Mouse (Mus musculus): ENCODE results near the gene 4930404H24Rik. TPM values are rescaled to one million over a fixed set of nuclear protein-coding genes. Genes with fewer than 3 reads are reported as not detected.

Gene 4930404H24Rik
- total and polyA plus RNA-seq, 2 experiments from 2014 or later: not detected

- 79% methylated on average over 14 of the region's 14 CpGs for WGBS
- Histone ChIP-seq H3K36me3 (ENCODE audit: insufficient read depth, low read length) (no peaks in the 10 kb centered on the region), H3K9me3 (ENCODE audit: low read length) (no peaks in the 10 kb centered on the region), H3K4me2 (ENCODE audit: low read depth, low read length, poor library complexity, severe bottlenecking) (no peak overlapping the region), H3K4me1 (ENCODE audit: insufficient read depth, low read length) (peaks cover 2% of the 10 kb centered on the region; the same call in 1 of the 2 replicates), H3K27me3 (ENCODE audit: insufficient read depth, low read length) (no peaks in the 10 kb centered on the region), H3K9ac (replicated peaks; ENCODE audit: low read length, poor library complexity, severe bottlenecking) (no peak overlapping the region), H3K27ac (ENCODE audit: low read depth, low read length) (no peak overlapping the region), H3K4me3 (ENCODE audit: low read depth, low read length) (no peak overlapping the region)
- no peak for TF ChIP-seq CTCF (IDR thresholded peaks at IDR 0.05)
- ATAC-seq (ENCODE audit: low FRiP score) (no peak), DNase-seq (ENCODE audit: low spot score) (no peak)
Measured at GRCm38 (mm10) chr2:153514497-153515380, 22.1 kb downstream of the 4930404H24Rik start.

DNA sequence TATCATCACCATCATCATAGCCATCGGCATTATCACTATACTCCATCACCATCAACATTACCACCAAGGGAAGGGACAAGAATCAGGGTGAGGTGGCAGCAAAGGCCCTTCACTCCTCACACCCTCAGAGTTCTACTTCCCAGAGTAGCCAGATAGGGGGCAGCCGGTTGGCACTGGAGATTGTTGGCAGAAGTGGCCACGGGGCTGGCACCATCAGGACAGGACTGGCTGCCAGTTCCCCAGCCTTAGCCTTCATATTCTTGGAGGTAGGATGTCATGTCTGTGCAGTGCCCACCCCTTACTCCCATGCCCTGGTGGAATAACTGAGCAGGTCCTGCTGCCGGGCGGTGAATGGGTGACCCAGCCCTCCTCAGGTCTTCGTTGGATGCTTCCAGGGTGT, 23.0 kb downstream of the 4930404H24Rik start:
- 89% methylated on average over 6 of the region's 6 CpGs for WGBS
- ATAC-seq (ENCODE audit: low FRiP score) (no peak), DNase-seq (ENCODE audit: low spot score) (peak; percentile 62)
- peak; percentile 25 for TF ChIP-seq CTCF (IDR thresholded peaks at IDR 0.05)
- no peaks in the 10 kb centered on the region for H3K9me3 ChIP-seq (ENCODE audit: low read length)
- H3K27ac ChIP-seq (ENCODE audit: low read depth, low read length): no peak overlapping the region
- H3K4me2 ChIP-seq (ENCODE audit: low read depth, low read length, poor library complexity, severe bottlenecking): no peak overlapping the region
- no peaks in the 10 kb centered on the region for H3K27me3 ChIP-seq (ENCODE audit: insufficient read depth, low read length)
- no peak overlapping the region for H3K9ac ChIP-seq (replicated peaks; ENCODE audit: low read length, poor library complexity, severe bottlenecking)
- no peaks in the 10 kb centered on the region for H3K36me3 ChIP-seq (ENCODE audit: insufficient read depth, low read length)
- no peaks in the 10 kb centered on the region; the same call in 1 of the 2 replicates for H3K4me1 ChIP-seq (ENCODE audit: insufficient read depth, low read length)
- no peak overlapping the region for H3K4me3 ChIP-seq (ENCODE audit: low read depth, low read length)

GRCm38 (mm10) chr2:153516961-153517360, 24.4 kb downstream of the 4930404H24Rik start:
- H3K9ac ChIP-seq (replicated peaks; ENCODE audit: low read length, poor library complexity, severe bottlenecking): no peak overlapping the region
- no peaks in the 10 kb centered on the region for H3K36me3 ChIP-seq (ENCODE audit: insufficient read depth, low read length)
- no peaks in the 10 kb centered on the region for H3K9me3 ChIP-seq (ENCODE audit: low read length)
- H3K4me2 ChIP-seq (ENCODE audit: low read depth, low read length, poor library complexity, severe bottlenecking): no peak overlapping the region
- no peak for ATAC-seq (ENCODE audit: low FRiP score)
- no peak overlapping the region for H3K4me3 ChIP-seq (ENCODE audit: low read depth, low read length)
- H3K27me3 ChIP-seq (ENCODE audit: insufficient read depth, low read length): no peaks in the 10 kb centered on the region
- H3K27ac ChIP-seq (ENCODE audit: low read depth, low read length): no peak overlapping the region
- 46% methylated on average over 4 of the region's 4 CpGs for WGBS
- DNase-seq (ENCODE audit: low spot score): no peak
- H3K4me1 ChIP-seq (ENCODE audit: insufficient read depth, low read length): no peaks in the 10 kb centered on the region; the same call in 1 of the 2 replicates
- TF ChIP-seq CTCF (IDR thresholded peaks at IDR 0.05): peak; percentile 30

- Histone ChIP-seq H3K27ac (ENCODE audit: low read depth, low read length) (no peak overlapping the region), H3K4me1 (ENCODE audit: insufficient read depth, low read length) (peaks cover 2% of the 10 kb centered on the region; the same call in 1 of the 2 replicates), H3K9me3 (ENCODE audit: low read length) (no peaks in the 10 kb centered on the region), H3K4me3 (ENCODE audit: low read depth, low read length) (no peak overlapping the region), H3K9ac (replicated peaks; ENCODE audit: low read length, poor library complexity, severe bottlenecking) (no peak overlapping the region), H3K36me3 (ENCODE audit: insufficient read depth, low read length) (no peaks in the 10 kb centered on the region), H3K4me2 (ENCODE audit: low read depth, low read length, poor library complexity, severe bottlenecking) (no peak overlapping the region), H3K27me3 (ENCODE audit: insufficient read depth, low read length) (no peaks in the 10 kb centered on the region)
- ATAC-seq (ENCODE audit: low FRiP score): no peak
- 72% methylated on average over 9 of the region's 9 CpGs for WGBS
- no peak for DNase-seq (ENCODE audit: low spot score)
- TF ChIP-seq CTCF (IDR thresholded peaks at IDR 0.05): no peak
Measured at GRCm38 (mm10) chr2:153520057-153520456, 27.5 kb downstream of the 4930404H24Rik start.

- Histone ChIP-seq H3K9ac (replicated peaks; ENCODE audit: low read length, poor library complexity, severe bottlenecking) (no peak overlapping the region), H3K4me3 (ENCODE audit: low read depth, low read length) (no peak overlapping the region), H3K9me3 (ENCODE audit: low read length) (no peaks in the 10 kb centered on the region), H3K27me3 (ENCODE audit: insufficient read depth, low read length) (no peaks in the 10 kb centered on the region), H3K4me2 (ENCODE audit: low read depth, low read length, poor library complexity, severe bottlenecking) (no peak overlapping the region), H3K27ac (ENCODE audit: low read depth, low read length) (no peak overlapping the region), H3K36me3 (ENCODE audit: insufficient read depth, low read length) (no peaks in the 10 kb centered on the region), H3K4me1 (ENCODE audit: insufficient read depth, low read length) (peaks cover 2% of the 10 kb centered on the region; the same call in 1 of the 2 replicates)
- no peak for TF ChIP-seq CTCF (IDR thresholded peaks at IDR 0.05)
- DNase-seq (ENCODE audit: low spot score): no peak
- ATAC-seq (ENCODE audit: low FRiP score): no peak
- 27% methylated on average over 4 of the region's 4 CpGs for WGBS
Measured at GRCm38 (mm10) chr2:153522270-153522669, 29.7 kb downstream of the 4930404H24Rik start.

DNA sequence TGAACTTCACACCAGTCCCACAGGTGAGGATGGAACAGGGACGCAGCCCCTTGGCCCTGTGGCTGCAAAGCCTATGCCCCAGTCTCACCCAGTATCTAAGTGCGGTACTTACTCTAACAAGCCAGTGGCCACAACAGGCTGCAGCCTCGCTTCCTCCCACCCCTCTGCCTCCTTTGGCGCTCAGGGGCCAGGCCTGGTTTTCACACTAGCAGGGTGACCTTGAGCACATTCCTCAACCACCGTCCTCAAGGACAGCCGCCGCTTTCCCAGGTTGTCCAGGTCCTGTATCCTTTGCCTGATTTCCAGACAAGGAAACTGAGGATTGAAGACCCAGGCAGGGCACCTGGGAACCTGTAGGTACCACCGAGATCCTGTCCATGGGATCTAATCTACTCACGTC, 30.6 kb downstream of the 4930404H24Rik start:
- Histone ChIP-seq H3K27me3 (ENCODE audit: insufficient read depth, low read length) (no peaks in the 10 kb centered on the region), H3K4me1 (ENCODE audit: insufficient read depth, low read length) (peaks cover 2% of the 10 kb centered on the region; the same call in 1 of the 2 replicates), H3K9me3 (ENCODE audit: low read length) (no peaks in the 10 kb centered on the region), H3K27ac (ENCODE audit: low read depth, low read length) (no peak overlapping the region), H3K4me3 (ENCODE audit: low read depth, low read length) (no peak overlapping the region), H3K9ac (replicated peaks; ENCODE audit: low read length, poor library complexity, severe bottlenecking) (no peak overlapping the region), H3K36me3 (ENCODE audit: insufficient read depth, low read length) (no peaks in the 10 kb centered on the region), H3K4me2 (ENCODE audit: low read depth, low read length, poor library complexity, severe bottlenecking) (no peak overlapping the region)
- ATAC-seq (ENCODE audit: low FRiP score) (no peak), DNase-seq (ENCODE audit: low spot score) (no peak)
- WGBS: 80% methylated on average over 9 of the region's 9 CpGs
- no peak for TF ChIP-seq CTCF (IDR thresholded peaks at IDR 0.05)
